Mouse (Mus musculus) lung, postnatal 0 days (tissue): ENCODE results near the gene Gm17268.

ENCODE experiments used
- CTCF ChIP-seq: IDR thresholded peaks from 2 replicates; pipeline ENCODE4 v1.5.1; 2016; ENCODE audit warnings: antibody characterized with exemption, mild to moderate bottlenecking
- EP300 ChIP-seq: IDR thresholded peaks from 2 replicates; pipeline ENCODE4 v1.6.1; 2016; ENCODE audit warnings: antibody characterized with exemption, mild to moderate bottlenecking, control low read depth

DNA sequence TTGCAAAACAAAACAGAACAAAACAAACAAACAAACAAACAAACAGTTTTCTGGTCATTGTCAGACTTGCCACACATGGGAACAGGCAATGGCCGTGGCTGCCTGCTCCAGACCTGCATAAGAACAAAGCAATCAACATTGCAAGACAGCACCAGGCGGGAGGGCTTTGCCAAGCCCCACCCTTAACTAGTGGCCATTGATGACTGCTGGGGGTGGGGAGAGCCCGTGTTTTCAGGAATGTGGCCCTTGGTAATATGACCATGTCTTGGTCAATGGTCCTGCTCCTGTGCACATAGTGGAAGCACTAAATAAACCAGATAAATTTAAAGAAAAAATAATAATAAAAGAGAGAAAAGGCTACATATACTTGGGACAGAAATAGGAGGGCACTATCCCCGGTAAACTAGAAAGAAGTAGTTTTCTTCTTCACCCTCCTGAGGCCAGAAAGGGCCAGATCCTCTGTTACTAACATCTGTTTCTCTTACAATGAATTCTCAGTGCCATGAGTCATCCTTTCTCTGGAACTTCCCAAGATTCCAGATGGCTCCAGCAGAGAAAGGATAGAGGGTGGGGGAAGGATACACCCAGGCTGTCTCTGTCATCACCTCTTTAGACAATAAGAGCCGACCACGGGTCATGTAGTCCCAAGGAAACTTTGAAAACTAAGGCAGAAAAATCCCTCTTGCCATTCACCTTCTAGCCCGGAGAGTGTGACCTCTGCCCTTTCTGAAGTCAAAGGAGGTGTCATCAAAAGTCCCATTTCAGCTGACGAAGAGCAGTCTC is 26.8 kb downstream of the Gm17268 start:
- TF ChIP-seq CTCF (no peak), EP300 (peak; percentile 41)
